Mouse (Mus musculus) spleen, postnatal 0 days (tissue): ENCODE data around the gene Fam169a. TPM values are rescaled to one million over a fixed set of nuclear protein-coding genes. Genes with fewer than 3 reads are reported as not detected.

Experiments
- polyA plus RNA-seq: library from polyadenylated mRNA; unstranded; fragments of >200 nt; fragmentation: Nextera tagmentation; extraction: Ambion mirVana; gene quantifications from 2 replicates; pipeline ENCODE4 v1.2.1, GENCODE M21; 2015

Fam169a gene
- 0.94 and 1.0 TPM in 2 replicates for polyA plus RNA-seq

DNA sequence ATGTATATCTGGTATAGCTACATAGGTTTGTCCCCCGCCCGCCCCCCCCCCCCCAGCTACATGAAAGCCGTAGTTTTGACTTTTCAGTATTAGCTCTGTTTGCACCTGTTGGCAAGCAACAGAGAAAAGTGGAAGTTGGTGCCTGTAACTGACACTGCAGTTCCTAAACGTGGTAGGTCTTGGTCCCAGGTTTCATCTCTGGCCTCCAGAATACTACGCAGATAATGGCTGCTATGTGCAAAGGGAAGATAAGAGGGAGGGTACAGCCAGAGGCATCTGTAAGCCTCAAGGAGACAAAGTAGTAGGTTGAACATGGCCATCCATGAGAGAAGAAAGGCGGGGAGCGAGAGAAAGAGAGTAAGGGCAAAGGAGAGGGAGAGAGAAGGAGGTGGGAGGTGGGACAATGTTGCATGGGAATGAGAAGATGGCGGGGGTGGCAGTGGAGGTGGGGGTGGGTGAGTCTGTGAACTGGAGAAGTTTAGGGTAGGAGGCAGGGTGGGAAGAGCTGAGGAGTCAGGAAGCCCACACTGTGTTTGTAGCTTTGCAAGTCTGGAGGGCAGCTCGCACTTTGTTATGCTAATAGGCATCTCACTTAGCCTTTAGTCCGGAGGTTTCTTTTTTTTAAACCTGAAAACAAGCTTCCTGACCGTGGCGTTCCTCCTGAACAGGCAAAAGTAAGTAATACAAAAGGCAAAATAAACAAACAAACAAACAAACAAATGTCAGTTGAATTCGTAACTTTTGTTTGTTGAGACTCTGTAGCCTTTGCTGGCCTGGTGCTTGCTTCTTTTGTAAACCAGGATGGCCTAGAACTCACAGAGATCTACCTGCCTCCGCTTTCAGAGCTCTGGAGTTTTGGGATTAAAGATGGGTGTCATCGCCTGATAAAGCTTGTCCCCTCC is at the start of gene Fam169a:
Fam169a (plus strand) TSS at position 638 of the 902 bp plus-strand sequence.

GRCm38 (mm10) chr13:97034262-97034661 is 32.8 kb upstream of the Fam169a start, which contains the start of gene 1700029F12Rik:
TSS of gene 1700029F12Rik (minus strand) at chr13:97034362.

GRCm38 (mm10) chr13:97099187-97099852 is 32.2 kb downstream of the Fam169a start, which contains the start of gene Gm6169:
TSS of gene Gm6169 (minus strand) at chr13:97099237.

DNA sequence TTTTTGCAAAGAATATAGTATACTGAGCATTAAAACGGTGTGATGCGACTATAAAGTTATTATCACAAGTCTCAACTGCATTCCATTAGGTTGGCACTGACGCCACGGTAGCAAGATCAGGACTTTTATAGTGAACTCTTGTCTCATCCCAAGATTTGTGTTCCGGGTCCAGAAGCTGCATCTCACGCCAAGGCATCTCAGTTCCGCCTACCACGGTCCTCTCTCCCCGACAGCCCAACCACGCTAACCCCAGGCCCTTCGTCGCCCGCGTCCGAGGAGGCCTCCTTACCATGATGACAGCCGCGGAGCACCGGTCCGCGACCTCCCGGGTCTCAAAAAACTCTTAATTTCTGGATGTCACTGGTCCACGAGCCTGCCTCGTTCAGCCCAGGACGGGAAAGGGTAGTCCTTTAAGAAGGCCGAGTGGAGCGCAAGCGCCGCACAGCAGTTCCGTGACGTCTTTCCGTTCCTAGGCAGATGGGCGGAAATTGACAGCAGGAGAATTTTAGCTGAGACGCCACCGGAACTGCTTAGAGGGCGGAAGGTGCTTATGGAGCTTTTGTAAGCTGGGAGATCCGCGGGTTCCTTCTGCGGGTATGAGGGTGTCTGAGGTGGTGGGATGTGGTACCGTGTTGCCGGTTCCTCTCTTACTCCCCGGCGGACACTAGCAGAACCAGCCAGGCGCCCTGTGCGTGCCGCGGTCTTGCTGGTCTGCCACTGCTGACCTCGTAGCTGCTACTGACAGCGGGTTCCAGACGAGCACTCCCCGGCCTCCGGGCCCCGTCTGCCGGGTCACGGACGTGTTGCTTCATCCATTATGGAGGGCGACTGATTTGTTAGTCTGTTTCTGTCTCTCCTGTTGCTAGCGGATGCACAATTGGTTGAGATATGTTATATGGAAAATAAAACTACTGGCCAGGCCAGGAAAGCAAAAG is 70.6 kb downstream of the Fam169a start, which contains the start of the genes Gfm2 and Nsa2:
Gfm2 (plus strand) TSS at position 472 of the 935 bp plus-strand sequence.
Nsa2 (minus strand) TSS at position 472 of the 935 bp plus-strand sequence.

Other genes with a start within 250 kb of the Fam169a start
- gene Gcnt4, start 142.6 kb upstream of the Fam169a start, polyA plus RNA-seq = 0.11 and 0.13 TPM in 2 replicates
- not detected in 2 replicates for gene 1700029F12Rik, start 32.9 kb upstream of the Fam169a start, polyA plus RNA-seq
- gene Gm6169, start 32.0 kb downstream of the Fam169a start, polyA plus RNA-seq = 1.9 and 2.4 TPM in 2 replicates
- gene Gfm2, start 70.7 kb downstream of the Fam169a start, polyA plus RNA-seq = 17.0 and 17.6 TPM in 2 replicates
- gene Nsa2, start 70.7 kb downstream of the Fam169a start, polyA plus RNA-seq = 54.2 and 56.4 TPM in 2 replicates
- gene Hexb, start 131.1 kb downstream of the Fam169a start, polyA plus RNA-seq = 23.9 and 34.6 TPM in 2 replicates
- 1.9 and 2.5 TPM in 2 replicates for gene Enc1, start 173.8 kb downstream of the Fam169a start, polyA plus RNA-seq